Mouse (Mus musculus): Measurements from ENCODE around the gene Nuak1.

GRCm38 (mm10) chr10:84484661-84485060 is 44.3 kb upstream of the Nuak1 start:
- TF ChIP-seq CTCF (IDR thresholded peaks at IDR 0.05; ENCODE audit: low read depth) (no peak), EP300 (IDR thresholded peaks at IDR 0.05; ENCODE audit: low read depth) (no peak)
